ENCODE assay signal across 13 mouse cellular contexts in genomic region chr5:61546632-61547492, GRCm38 (mm10).
DNase-seq lines count a peak whose midpoint lies in the region; ATAC-seq lines count a peak whose summit lies in the region.
"Had no signal": no experiment of that assay in that cellular context is flagged by ENCODE, and none has a peak within 500 bp of the region (broad histone marks: within the 10 kb centered on the region; RNA-seq: fewer than 3 reads in every experiment).

No protein-coding gene starts in this region.

- ATAC-seq in forebrain, embryonic 14.5 days = peak; percentile 94
- no peak for ATAC-seq in intestine, embryonic 16.5 days

- H3K4me1 ChIP-seq in forebrain, embryonic 14.5 days (ENCODE audit: control insufficient read depth, insufficient read depth, low read length) = no peaks in the 10 kb centered on the region
- H3K4me1 ChIP-seq in intestine, embryonic 16.5 days (ENCODE audit: control insufficient read depth, insufficient read depth, low read length) = no peaks in the 10 kb centered on the region

- H3K27ac ChIP-seq in forebrain, embryonic 14.5 days (ENCODE audit: low read depth, low read length) = no peak overlapping the region
- no peak overlapping the region for H3K27ac ChIP-seq in intestine, embryonic 16.5 days (ENCODE audit: low read length)
- H3K27ac ChIP-seq: liver, embryonic 14.5 days had no signal

- intact Hi-C loops in left cerebral cortex, postnatal 25 days (cut with DNase I) = no loop called here
- intact Hi-C loops in left cerebral cortex, postnatal 36 days (cut with DNase I) = no loop called here

- peak; percentile 4 for DNase-seq in cerebellum, postnatal 25 days
- DNase-seq in cerebellum, adult 11-12 months = no peak
- peak; percentile 14 to 27 for DNase-seq in left cerebral cortex, postnatal 25 days (ENCODE audit: low spot score in 2 of 2)
- DNase-seq in left cerebral cortex, postnatal 36 days (ENCODE audit: low spot score in 2 of 2) = no peak
- DNase-seq in forebrain, embryonic 14.5 days (ENCODE audit: low spot score) = peak; percentile 83
- peak; percentile 30 to 45 for DNase-seq in right cerebral cortex, postnatal 10 days (ENCODE audit: low spot score in 2 of 2)
- no peak for DNase-seq in lung, postnatal 10 days
- DNase-seq: kidney, adult 2 months; kidney, postnatal 4 days; lung, postnatal 4 days had no signal

- H3K27me3 ChIP-seq in forebrain, embryonic 14.5 days (replicated peaks; ENCODE audit: control insufficient read depth, insufficient read depth, low read length) = no peaks in the 10 kb centered on the region
- H3K27me3 ChIP-seq in intestine, embryonic 16.5 days (replicated peaks; ENCODE audit: control insufficient read depth, insufficient read depth, low read length) = no peaks in the 10 kb centered on the region

- WGBS in forebrain, embryonic 14.5 days = 32% methylated on average over 5 of the region's 5 CpGs
- 71% methylated on average over 5 of the region's 5 CpGs for WGBS in intestine, embryonic 16.5 days

- H3K36me3 ChIP-seq in forebrain, embryonic 14.5 days (ENCODE audit: control insufficient read depth, insufficient read depth, low read length) = no peaks in the 10 kb centered on the region
- H3K36me3 ChIP-seq in intestine, embryonic 16.5 days (ENCODE audit: control insufficient read depth, insufficient read depth, low read length) = no peaks in the 10 kb centered on the region

- no peak overlapping the region for H3K9ac ChIP-seq in forebrain, embryonic 14.5 days (ENCODE audit: low read length)
- H3K9ac ChIP-seq in intestine, embryonic 16.5 days (ENCODE audit: low read depth, low read length) = no peak overlapping the region
- H3K9ac ChIP-seq: liver, embryonic 14.5 days had no signal

- no peak overlapping the region for H3K4me3 ChIP-seq in forebrain, embryonic 14.5 days (ENCODE audit: low read depth, low read length)
- H3K4me3 ChIP-seq in intestine, embryonic 16.5 days (ENCODE audit: low read length) = no peak overlapping the region
- H3K4me3 ChIP-seq: myocyte had no signal

- H3K9me3 ChIP-seq in forebrain, embryonic 14.5 days (replicated peaks; ENCODE audit: control insufficient read depth, low read length) = no peaks in the 10 kb centered on the region
- H3K9me3 ChIP-seq in intestine, embryonic 16.5 days (ENCODE audit: control insufficient read depth, low read length) = no peaks in the 10 kb centered on the region

- H3K4me2 ChIP-seq in forebrain, embryonic 14.5 days (ENCODE audit: low read length) = no peak overlapping the region
- no peak overlapping the region for H3K4me2 ChIP-seq in intestine, embryonic 16.5 days (ENCODE audit: low read depth, low read length)

Comparison
In these comparisons a context has a peak if more than half of its experiments do, and no peak if none do; other contexts are left out.
1. DNase-seq: peak in cerebellum, postnatal 25 days (2 of 2), left cerebral cortex, postnatal 25 days (2 of 2), forebrain, embryonic 14.5 days (single experiment) and right cerebral cortex, postnatal 10 days (2 of 2); none in cerebellum, adult 11-12 months (single experiment), left cerebral cortex, postnatal 36 days (0 of 2) and lung, postnatal 10 days (single experiment).